Mouse (Mus musculus) adrenal gland, adult 18-20 months (tissue): Measurements from ENCODE around the gene Psen2. TPM values are rescaled to one million over a fixed set of nuclear protein-coding genes. Genes with fewer than 3 reads are reported as not detected.

ENCODE experiments used
- DNase-seq, 2 experiments: peaks; one replicate each; pipeline ENCODE4 v3.0.0; 2021 to 2022; ENCODE audit warnings: low spot score in 2 of 2
- total RNA-seq, 2 experiments: library from RNA; stranded (reverse); gene quantifications; 1 replicate in 1 of 2; 2 replicates in 1 of 2; pipeline ENCODE4 v1.2.3; 2021

The Psen2 gene
- total RNA-seq, 2 experiments from 2014 or later = 29.0 to 33.0 TPM

- DNase-seq = no peak
Observed at GRCm38 (mm10) chr1:180179840-180180239, 83.4 kb downstream of the Psen2 start.

- no peak for DNase-seq
Observed at GRCm38 (mm10) chr1:180179100-180179499, 84.1 kb downstream of the Psen2 start.

GRCm38 (mm10) chr1:180178340-180178739 lies 84.9 kb downstream of the Psen2 start:
- DNase-seq = no peak

Other genes with a start within 250 kb of the Psen2 start
- 100 to 1,000 TPM; 319 to 568 TPM for gene Coq8a, start 63.8 kb downstream of the Psen2 start, total RNA-seq
- gene Itpkb, start 67.0 kb upstream of the Psen2 start, total RNA-seq = 10 to 100 TPM; 49.3 to 58.6 TPM
- gene Stum, start 220.1 kb upstream of the Psen2 start, total RNA-seq = under 1 TPM; 0.33 to 0.86 TPM